Mouse (Mus musculus) kidney, adult 2 months (tissue): Measurements from ENCODE around the gene Arl15.

Experiments used
- CTCF ChIP-seq: fragments of 200-500 bp; conservative IDR thresholded peaks from 2 replicates; pipeline ENCODE4 v1.5.1; 2011; ENCODE audit warnings: low read depth, mild to moderate bottlenecking, control low read depth, low read length, moderate library complexity, mixed read lengths; ENCODE audit not compliant: insufficient read depth, insufficient read length
- POLR2A ChIP-seq: fragments of 200-500 bp; IDR thresholded peaks from one replicate; pipeline ENCODE4 v1.6.1; 2011; ENCODE audit warnings: low read depth, low read length, control low read depth

DNA sequence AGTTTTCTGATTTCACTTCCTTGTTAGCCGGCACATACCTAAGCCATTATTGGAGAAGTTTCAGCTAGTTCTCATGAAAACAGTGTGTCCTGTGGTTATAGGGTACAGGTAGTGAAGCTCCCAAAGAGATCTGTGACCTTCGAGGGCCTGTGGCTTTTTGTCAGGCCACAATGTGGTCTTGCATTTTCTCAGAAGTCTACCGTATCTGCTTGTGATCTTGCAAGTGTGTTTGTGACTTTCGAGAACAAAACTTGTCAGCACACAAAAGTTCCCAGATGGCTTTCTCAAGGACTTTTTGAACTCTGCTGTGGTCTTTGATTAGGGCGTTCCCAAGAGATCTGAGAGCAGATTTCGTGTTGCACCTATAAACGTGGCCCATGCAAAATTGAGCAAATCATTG lies 394.5 kb downstream of the Arl15 start:
- no peak for TF ChIP-seq CTCF
- no peak for TF ChIP-seq POLR2A
